Mouse (Mus musculus) G1E-ER4 (cell line): ENCODE data around the gene Susd3. TPM values are rescaled to one million over a fixed set of nuclear protein-coding genes. Genes with fewer than 3 reads are reported as not detected.

ENCODE experiments used
- GATA1 ChIP-seq: IDR thresholded peaks from one replicate; pipeline ENCODE4 v1.8.0; 2012; ENCODE audit warnings: low read length, inconsistent platforms
- polyA plus RNA-seq: library from polyadenylated mRNA; stranded (reverse); fragments of >175 nt; gene quantifications from 2 replicates; pipeline ENCODE4 v1.2.3, GENCODE M21; 2012

Susd3 gene
- polyA plus RNA-seq, 1 experiment = 1.7 TPM

DNA sequence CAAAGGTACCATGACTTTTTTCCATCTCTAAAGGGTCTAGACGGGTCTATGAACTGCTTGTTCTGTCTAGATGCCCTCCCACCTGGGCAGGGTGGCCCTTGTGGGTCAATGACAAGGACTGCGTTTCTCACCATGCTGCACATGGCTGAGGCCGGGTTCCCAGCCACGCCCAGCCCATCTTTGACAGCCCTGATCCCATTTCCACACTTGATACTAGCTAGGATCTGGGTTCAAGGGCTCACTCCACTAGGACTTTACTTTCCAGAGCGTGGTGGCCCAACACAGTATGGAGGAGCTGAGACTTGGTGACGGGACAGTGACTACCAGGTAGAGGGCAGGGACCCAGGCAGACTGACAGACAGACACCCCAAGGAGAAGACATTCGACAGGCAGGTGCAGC is 46.0 kb downstream of the Susd3 start:
- TF ChIP-seq GATA1 = no peak

DNA sequence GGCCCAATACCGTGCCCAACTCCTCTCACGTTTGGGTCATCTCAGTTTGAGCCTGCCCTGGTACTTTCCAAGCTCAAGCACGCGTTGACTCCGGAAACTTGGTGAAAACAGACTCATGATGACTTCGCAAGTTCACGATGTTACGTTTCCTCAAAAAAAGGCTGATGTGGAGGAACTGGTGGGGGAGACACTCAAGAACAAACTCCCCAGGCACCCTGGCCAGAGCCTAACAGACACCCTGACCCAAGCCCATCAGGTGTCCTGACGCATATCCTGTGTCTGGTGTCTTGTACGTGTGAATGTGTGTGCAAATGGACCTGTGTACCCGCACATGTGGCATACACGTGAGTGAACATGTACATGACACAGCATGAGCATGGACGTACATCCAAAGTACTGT is 47.8 kb downstream of the Susd3 start:
- TF ChIP-seq GATA1 = no peak

DNA sequence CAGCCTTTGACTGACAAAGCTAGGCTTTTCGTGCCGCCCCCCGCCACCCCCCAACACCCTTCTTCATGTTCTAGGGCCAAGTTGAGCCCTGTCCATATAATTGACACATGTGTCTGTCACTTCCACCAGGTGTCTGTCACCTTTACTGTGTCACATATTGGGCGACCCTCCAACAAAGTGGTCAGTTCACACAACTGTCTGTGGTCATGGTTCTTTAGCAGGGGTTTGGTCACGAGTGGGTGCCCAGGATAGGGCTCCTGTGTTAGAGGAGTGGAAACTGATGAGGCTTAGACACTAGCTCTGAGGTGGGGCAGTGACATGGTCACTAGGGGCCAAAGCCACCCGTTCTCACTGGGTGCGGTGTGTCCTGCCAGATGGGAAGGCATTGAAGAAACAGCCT is 48.6 kb downstream of the Susd3 start:
- no peak for TF ChIP-seq GATA1

DNA sequence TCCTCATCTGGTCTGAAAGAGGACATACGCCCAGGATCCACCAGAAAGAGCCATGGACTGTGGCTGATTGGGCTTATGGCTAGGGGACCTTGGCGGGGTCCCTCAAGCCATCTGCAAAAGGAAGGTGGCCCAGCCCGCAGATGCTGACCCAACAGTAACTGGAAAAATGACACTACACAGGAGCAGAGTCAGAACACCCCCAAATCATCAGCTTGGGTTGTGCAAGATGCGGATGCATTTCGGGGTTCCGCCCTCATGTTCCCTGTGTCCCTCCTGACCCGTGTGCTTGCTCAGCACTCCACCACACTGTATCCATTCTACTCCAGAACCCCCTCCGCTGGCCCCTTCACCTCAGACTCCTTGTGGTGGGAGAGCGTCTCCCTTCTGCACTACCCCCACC is 49.8 kb downstream of the Susd3 start:
- no peak for TF ChIP-seq GATA1

DNA sequence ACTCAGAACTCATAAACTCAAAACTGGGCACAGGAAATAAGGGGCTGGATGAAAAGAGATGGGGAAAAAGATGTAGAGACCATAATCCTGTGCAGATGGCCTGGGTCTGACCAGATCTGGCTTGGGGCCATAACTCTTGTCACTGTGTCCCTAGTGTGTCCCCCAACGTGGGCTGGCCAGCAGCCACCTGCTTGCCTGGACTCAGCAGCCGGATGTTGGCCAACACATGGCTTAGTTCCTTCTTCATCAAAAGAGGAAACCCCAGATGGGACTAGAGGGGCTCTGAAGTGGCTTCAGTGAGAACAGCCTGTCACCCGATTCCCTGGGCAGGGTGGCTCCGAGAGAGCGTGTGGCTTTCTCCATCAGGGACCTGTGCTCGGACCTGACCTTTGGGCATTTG is 51.7 kb downstream of the Susd3 start:
- no peak for TF ChIP-seq GATA1

DNA sequence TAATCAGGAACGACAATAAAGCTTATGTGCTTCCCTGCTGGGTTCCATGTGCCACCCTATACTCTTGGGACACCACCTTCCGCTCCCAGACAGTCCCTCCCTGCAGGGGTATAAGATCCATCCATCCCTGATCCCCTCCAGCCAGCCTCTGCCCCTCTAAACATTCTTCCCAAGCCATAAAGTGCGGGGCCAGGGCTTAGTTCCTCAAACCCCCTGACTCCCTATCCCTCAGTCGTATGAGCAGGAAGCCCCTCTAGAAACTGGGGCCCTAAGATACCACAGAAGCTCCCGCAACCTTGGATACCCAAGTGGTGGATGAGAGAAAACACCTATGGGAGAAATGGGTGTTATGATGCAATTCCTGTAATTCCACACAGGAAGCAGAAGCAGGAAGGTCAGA is 52.3 kb downstream of the Susd3 start:
- no peak for TF ChIP-seq GATA1

DNA sequence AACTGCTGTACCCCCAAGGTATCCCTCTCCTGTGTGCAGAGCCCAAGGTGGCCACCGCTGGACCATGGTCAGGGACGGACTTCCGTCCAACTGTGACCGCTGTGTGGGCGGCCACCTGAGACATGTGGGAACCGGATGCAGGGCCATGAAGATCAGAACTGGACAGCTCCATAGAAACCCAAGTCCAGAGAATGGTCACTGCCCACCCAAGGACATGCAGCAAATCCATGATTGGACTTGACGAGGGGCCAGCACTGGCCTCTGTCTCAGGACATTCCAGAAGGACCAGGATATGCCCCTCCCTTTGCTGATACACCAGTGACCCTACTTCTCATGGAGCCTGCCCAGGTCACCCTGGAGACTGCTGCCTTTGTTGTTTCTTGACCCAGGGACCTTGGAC is 52.9 kb downstream of the Susd3 start:
- TF ChIP-seq GATA1 = no peak

DNA sequence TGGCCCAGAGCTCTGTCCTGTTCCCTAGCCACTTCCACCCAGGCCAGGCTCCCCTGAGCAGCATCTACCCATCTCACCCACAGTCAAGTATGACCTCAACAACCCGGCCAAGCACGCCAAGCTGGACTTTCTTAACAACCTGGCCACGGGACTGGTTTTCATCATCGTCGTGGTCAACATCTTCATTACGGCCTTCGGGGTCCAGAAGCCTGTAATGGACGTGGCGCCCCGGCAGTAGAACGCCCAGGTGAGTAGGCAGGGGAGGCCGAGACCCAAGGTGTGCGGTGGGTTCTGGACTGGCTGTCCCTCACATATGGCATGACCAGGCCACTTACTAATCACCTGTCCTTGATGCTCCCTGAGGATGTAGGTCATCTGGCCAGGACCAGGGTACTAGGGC is 53.7 kb downstream of the Susd3 start:
- TF ChIP-seq GATA1 = no peak

DNA sequence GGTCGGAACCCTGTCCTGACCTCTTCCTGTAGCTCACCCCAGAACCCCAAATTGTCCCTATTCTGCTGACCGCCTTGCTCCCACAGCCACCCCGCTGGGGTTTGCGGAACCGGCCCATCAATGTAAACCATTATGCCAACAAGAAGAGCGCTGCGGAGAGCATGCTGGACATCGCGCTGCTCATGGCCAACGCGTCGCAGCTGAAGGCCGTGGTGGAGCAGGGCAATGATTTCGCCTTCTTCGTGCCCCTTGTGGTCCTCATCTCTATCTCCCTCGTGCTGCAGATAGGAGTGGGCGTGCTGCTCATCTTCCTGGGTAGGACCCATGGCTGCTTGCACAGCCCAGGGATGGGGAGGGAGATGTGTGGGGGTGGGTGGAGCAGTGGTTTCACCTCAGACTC is 54.9 kb downstream of the Susd3 start:
- TF ChIP-seq GATA1 = no peak

DNA sequence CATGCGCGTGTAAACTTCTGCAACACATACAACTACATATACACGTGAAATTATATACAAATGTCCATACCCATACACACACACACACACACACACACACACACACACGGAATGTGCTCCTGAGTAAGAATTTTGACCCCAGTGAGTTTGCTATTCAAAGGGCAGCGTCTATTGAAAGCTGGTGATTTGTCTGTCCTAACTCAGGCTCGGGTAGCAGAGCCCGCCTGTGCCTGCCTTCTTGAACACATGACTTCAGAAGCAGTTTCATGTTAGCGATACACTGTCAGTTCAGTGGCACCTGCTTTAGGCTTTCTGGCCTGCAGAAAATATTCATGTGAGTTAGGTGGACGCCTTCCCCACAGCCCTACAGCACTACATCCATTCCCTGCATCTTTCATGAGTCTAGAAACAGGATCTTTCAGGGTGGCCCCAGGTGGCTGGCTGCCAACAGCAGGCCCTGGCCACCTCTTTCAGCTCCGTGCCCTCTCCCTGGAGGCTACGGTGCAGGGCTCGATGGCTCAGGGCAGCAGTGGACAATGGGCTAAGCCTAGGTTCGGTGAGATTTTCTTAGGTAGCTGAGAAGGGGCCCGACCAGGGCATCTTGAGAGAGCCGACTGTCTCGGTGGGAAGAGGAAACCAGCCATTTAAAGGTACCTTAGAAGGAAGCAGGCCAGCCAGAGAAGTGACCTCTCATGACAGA is 56.2 kb downstream of the Susd3 start:
- TF ChIP-seq GATA1 = no peak

DNA sequence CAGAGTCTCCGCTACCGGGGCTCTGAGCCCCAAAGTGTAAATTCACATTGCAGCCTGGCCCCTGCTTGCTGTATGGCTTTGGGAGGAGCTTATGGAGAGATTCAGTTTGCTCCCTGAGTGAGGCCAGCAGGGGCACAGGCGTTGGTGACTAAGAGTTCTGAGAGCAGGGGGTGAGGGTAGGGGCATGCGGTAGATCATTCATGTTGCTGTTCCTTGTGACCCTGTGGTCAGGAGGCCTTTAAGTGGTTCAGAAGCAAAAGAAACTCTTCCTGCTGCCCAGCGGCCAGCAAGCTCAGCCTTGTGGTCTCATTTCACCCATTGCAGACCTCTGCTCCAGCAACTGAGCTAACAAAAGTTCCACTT is 56.9 kb downstream of the Susd3 start:
- TF ChIP-seq GATA1 = no peak

DNA sequence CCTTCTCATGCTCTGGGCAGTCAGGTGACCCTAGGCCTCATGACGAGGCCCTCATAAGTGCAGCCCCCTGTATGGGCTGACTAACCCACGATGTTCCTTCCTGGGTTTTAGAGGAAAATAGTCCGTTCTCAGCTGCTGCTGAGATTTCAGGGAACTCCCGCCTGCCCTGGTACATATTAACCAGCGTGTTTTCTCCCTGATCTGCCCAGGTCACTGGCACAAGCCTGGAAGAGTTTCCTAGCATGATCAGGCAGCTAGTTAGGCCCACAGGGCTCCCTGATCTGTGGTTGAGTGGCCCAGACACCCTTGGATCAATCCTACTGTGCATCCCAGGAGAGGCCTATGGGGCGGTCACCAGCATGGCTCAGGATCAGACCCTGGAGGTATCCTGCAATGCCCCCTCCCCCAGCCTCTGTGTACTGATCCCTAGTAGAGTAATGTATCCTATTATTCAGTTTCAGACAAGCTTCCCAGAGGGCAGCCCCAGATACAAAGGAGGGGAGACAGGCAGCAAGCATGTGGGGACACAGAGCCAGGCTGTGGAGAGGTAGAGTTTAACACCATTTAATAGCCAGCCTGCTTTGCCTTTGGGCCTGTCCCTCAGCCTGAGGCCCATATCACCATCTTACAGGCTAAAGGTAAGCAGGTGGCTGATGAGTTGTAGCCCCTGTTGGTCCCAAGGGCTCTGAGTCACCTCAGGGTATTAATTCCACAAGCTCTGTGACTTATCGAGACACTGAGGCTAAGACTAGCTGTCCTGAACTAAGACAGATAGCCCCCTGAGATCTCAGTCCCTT is 57.4 kb downstream of the Susd3 start:
- no peak for TF ChIP-seq GATA1

DNA sequence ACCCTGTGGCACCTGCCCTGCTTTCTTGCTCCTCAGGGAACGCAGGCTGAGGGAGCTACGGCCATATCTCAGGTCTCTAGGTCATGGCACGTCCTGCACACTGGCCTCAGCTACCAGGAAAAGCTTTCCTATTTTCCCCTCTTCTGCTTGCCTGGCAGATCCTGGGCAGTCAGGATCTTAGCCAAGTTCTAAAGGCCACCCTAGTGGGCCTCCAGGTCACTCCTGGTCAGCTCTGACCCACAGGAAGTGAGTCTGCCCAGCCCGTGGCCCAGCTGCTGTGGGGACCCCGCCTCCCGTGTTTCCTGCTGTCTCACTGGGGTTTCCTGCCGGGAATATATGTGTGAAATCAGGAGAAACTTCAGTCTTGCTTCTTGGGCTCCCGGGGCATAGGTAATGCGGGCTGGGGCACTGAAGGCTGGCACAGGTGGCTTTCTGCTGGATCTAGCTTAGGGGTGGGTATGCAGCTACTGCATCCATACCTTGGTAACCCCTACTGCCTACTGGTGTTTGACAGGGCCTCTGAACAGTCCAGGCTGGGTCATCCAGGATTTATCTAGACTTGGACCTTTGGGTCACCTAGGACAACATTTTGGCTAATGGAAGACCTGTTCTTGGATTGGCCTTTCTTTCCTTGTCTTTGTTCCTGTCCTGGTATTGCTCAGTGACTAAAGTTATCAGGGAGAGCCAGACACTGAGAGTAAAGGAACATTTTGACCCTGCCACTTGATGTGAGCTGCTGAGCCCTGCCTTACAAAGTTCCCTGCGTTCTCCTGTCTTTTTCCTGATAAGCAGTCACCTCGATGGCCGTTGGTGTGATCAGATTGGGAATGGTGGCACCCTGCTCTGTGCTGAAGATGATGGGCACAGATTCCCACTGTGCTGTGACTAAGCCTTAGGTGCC is 58.3 kb downstream of the Susd3 start:
- TF ChIP-seq GATA1 = no peak

DNA sequence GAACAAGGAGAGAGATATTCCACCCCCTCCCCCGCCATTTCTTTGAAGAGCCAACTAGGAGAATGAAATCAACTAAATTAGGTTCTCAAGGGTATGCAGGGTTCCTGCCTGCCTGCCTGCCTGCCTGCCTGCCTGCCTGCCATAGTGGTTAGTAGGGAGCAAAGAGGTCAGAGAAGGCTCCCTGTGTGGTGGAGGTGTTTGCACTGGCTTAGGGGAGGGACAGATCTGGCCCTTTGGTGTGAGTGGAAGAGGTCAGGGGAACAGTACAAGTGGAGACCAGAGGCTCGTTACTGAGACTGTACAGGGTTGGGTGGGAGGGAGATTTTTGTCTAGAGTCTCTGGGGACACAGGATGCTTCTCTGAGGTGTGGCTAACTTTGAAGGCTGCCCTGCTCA is 59.5 kb downstream of the Susd3 start:
- TF ChIP-seq GATA1 = no peak

DNA sequence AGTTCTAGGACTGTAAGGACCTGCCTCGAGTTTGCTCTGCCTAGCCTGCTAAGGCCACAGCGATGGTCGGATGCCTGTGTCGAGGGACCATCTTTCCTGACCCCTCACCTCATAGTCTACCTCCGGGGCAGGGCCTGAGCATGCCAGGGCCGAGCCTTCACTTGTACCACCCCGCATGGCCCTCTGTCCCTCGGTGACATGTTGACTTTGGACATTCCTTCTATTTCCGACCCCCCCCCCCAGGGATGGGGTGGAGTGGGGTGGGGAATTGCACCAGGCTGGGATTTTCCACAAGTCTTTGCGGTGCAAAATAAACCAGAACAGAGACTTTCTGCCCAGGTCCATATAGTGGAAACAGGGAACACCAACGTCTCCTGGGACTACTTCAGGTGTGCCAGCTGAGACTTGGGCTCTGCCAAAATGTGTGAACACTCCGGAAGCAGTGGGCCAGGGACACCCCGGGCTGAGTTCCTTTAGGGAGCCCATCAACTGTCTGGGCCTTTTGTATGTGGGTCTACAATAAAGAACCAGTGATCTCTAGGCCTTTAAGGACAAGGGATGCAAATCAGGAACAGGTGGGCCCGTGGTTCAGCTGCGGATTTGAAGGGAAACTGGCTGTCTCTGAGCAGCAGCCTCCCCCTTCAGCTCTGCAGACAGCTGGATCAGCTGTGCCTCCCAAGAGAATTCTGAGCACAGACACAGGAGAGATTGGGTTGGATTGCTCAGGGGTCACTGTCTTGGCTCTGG is 60.1 kb downstream of the Susd3 start:
- no peak for TF ChIP-seq GATA1
